Mouse (Mus musculus): ENCODE measurements at regions not wholly inside any gene's neighbourhood (a gene's known extent, or its start where the extent isn't known, plus 50 kb on each side); places are given as distances from the start of the nearest gene placed in this dataset.
A peak's percentile ranks its signal among the peaks of the same experiment; 100 is the strongest.

GRCm38 (mm10) chr2:74930702-74931101 lies 105.1 kb downstream of the Mtx2 start:
- DNase-seq (ENCODE audit: low spot score in 2 of 2) = no peak

DNA sequence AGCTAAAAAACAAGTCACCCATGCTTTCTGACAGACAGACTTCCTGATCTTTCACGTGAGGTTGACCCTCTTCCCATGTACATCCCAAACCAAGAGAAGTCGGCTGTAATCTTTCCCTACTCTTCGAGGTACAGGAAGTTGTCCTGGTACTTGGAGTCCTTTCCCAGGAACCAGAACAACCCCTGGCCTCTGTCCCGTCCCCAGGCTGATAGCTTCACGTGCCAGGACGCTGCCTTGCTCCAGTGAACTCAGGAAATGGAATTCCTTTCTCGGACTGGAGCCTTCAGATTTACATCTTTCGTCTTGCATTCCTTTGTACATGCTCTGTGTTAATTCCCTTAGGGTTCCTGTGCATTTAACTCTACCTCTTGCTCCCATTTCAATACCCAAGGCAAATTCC lies 107.6 kb downstream of the Mtx2 start:
- DNase-seq (ENCODE audit: low spot score in 2 of 2) = no peak

- DNase-seq (ENCODE audit: low spot score in 2 of 2) = no peak
These were observed 108.2 kb downstream of the Mtx2 start for GRCm38 (mm10) chr2:74933771-74934170.

DNA sequence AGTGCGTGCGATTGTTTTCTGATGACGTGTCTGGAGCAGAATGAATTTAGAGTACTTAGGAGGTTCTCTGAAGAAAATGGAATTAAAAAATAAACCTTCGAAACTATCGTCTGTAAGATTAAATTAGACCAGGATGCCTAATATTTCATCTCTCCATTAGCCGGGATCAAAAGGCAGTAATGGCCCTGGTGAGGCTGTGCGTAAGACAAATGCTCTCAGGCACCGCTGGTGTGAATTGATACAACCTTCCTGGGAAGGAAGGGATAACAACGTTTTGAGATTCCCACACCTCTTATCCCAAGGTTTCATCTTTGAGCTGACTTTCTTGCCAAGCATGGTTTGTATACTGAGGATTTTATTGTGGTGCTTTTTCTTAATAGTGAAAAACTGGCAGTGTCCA lies 113.1 kb downstream of the Mtx2 start:
- no peak for DNase-seq (ENCODE audit: low spot score in 2 of 2)

DNA sequence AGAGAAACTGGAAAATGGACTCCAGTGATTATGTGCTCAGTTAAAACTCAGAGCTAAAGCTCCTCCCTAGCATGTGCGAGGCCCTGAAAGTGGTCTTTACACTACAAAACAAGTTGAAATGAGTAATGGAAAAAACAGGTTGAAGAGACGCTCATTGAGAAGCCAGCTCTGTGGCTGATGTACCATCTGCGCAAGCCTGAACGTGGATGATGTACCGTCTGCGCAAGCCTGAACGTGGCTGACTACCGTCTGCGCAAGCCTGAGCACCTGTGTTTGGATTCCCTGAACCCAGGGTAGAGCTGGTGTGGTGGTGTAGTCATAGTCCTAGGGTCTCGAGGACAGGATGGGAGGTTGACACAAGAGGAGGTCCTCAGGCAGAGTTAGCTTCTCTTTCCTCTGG lies 116.4 kb downstream of the Mtx2 start:
- DNase-seq (ENCODE audit: low spot score in 2 of 2) = no peak

DNA sequence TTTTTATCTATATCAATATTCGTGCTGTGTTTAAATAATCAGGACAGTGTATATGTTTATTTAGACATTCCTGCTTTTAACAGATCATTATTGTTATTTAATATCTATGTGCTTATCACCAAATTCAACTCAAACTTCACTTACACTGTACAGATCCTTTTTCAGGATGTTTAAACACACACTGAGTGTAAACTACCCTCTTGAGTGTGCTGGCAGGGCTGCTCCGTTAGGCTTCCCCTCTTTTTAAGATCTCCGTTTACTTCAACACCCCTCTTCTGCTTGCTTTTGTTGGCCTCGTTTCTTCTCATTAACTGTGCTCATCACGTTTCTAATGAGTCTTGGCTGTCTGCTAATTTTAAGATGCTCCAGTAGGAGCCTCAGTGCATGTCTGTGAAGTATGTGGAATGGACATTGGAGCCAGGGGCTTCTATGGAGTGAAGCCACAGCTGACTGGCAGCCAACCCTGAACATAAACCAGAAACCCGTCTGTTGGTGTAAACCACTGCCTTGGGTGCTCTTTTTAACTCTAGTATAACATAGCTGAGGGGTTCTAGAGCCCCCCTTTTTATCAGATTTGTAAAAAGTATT lies 117.1 kb downstream of the Mtx2 start:
- DNase-seq (ENCODE audit: low spot score in 2 of 2) = no peak

DNA sequence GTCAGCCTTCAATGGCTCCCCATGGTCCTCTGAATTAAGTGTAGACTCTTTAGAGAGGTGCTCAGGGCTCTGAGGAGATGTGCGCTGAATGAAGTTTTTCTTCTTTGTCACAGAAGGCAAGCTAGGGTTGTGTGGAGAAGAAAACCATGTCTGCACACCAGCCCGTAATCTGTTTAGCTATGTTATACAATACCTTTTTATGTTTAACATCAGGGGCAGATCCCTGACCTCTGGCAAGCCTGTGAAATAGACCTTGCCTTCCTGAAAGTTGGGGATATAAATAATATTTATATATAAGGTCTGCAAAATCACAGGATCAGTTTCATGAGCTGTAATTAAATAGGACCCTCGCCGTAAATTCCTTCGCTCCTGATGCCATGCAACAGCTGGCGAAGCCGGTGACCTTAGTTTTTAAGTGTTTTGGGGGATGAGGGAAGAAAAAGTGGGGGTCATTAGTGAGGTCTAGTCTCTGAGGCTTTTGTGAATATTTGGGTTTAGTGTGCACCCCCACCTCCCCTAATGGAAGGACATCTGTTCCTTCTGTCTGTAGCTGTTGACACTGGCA lies 119.7 kb downstream of the Mtx2 start:
- no peak for DNase-seq (ENCODE audit: low spot score in 2 of 2)

GRCm38 (mm10) chr2:74951401-74952260 lies 126.0 kb downstream of the Mtx2 start:
- no peak for DNase-seq (ENCODE audit: low spot score in 2 of 2)

GRCm38 (mm10) chr2:74954101-74954500 lies 128.5 kb downstream of the Mtx2 start:
- DNase-seq (ENCODE audit: low spot score in 2 of 2) = no peak

- DNase-seq (ENCODE audit: low spot score in 2 of 2) = no peak
These were observed 129.9 kb downstream of the Mtx2 start for GRCm38 (mm10) chr2:74955281-74956128.

DNA sequence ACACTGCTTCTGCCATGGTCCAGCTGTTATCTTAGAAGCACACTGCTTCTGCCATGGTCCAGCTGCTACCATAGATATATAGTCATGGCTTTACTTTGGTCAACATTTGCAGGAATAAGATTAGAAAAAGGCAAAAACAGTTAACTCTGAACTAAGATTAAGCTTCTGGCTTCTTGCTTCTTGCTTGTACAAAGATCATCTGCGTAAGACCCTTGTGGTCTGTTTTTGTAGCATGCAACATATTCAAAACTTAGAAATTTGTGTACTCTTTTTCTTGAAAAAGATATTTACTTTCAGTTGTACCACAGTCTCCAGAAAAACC lies 130.5 kb downstream of the Mtx2 start:
- no peak for DNase-seq (ENCODE audit: low spot score in 2 of 2)

GRCm38 (mm10) chr2:74956556-74956955 lies 131.0 kb downstream of the Mtx2 start:
- DNase-seq (ENCODE audit: low spot score in 2 of 2) = no peak

- DNase-seq (ENCODE audit: low spot score in 2 of 2) = no peak
These were observed 134.3 kb downstream of the Mtx2 start for GRCm38 (mm10) chr2:74959936-74960335.

DNA sequence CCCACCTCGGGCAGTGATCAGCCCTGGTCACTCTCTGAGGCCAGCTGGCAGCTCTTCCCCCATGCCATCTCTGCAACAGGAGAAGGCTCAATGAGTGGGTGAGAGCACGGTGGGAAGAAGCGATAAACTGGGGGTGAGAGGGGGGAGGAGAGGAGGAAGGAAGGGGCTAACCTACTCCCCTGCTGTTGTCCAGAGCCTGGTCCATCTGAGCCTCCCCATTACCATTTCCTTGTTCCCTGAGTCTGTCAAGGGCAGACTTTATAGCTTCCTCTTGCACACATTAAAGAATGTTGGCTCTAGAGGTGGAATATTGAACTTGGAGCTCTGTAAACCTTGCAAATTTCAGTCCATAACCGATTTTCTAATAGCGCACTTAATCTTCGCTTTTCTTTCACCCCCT lies 136.8 kb downstream of the Mtx2 start:
- no peak for DNase-seq (ENCODE audit: low spot score in 2 of 2)

DNA sequence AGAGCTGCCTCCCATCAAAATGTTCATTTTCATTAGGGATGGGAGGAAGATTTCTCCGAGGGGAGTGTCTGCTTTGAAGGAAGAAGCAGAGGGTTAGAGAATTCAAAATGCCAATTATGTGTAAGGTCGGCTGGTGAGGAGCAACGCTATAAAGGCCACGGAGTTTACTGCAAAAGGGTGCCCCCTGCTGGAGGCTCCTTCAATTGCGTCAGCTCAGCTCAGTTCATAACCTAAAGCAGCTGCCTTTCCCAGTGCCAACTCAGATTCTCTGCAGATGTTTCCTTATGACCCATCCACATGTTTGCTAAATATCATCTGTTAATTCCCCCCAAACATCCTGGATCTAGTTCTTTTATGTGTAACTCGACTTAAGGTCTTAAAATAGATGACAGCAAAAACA lies 138.8 kb downstream of the Mtx2 start:
- peak; percentile 78 to 80 for DNase-seq (ENCODE audit: low spot score in 2 of 2)

DNA sequence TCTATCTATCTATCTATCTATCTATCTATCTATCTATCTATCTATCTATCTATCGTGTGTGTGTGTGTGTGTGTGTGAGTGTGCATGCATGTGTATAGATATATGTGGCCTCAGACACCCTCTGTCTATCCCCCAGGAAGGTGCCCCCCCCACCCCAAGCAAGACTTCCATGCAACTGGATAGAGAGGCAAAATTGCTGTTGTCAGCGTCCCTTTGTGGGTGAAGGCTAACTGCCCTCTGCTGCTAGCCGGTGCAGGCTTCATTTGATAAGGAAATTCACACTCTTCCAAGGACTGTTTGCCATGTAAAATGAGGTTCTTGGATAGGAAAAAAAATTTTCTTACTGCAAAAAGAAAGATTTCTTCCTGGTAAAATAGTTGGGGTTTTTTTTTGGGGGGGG lies 139.4 kb downstream of the Mtx2 start:
- DNase-seq (ENCODE audit: low spot score in 2 of 2) = no peak

GRCm38 (mm10) chr2:74965384-74966060 lies 139.9 kb downstream of the Mtx2 start:
- no peak for DNase-seq (ENCODE audit: low spot score in 2 of 2)

DNA sequence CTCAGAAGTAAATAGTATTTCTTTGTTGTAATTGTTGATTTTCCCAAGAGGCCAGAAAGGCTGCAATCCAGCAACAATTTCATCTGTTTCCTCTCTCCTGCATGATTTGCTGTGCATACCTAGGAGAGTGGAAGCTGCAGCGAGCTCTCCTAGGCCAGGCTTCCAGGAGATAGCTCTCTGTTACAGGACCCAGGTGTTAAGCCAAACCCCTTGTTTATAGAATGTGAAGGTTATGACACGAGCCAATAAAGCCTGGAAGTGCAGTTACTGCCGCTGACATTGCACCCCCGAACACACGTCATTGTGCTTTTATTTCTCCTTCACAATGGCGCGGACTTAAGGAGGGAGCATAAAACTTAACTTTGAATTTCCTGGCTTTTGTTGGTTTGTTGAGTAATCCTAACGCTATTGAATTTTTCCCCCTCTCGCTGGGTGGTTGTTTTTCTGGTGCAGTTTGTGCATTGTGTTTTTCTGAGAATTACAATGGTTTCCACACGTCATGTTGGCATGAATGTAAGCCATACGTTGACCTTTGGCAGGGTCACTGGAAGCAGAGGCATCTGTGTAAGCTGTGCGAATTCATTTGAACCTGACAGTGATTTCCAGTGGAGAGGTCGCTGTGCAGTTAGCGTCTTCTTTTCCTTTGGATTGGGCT lies 145.1 kb downstream of the Mtx2 start:
- no peak for DNase-seq (ENCODE audit: low spot score in 2 of 2)

- DNase-seq (ENCODE audit: low spot score in 2 of 2) = no peak
These were observed 147.8 kb downstream of the Mtx2 start for GRCm38 (mm10) chr2:74973386-74973785.

- DNase-seq (ENCODE audit: low spot score in 2 of 2) = no peak
These were observed 149.2 kb downstream of the Mtx2 start for GRCm38 (mm10) chr2:74974595-74975325.

GRCm38 (mm10) chr2:74977348-74977747 lies 151.7 kb downstream of the Mtx2 start:
- DNase-seq (ENCODE audit: low spot score in 2 of 2) = no peak

All from frontal cortex, postnatal 25 days (tissue).